Mouse (Mus musculus) intestine, embryonic 16.5 days (tissue): ENCODE measurements around the gene Pp2d1. TPM values are rescaled to one million over a fixed set of nuclear protein-coding genes. Genes with fewer than 3 reads are reported as not detected.
A peak's percentile ranks its signal among the peaks of the same experiment; 100 is the strongest.

Experiments
- ATAC-seq: fragments of 200-750 bp; cut with Nextera tagmentation; 2 replicates; pipeline ENCODE4 v1.8.0; 2017; ENCODE audit warnings: moderate TSS enrichment, moderate library complexity
- H3K27ac ChIP-seq: fragments of 300-500 bp; sonication (generic); 2 replicates; pipeline ENCODE4 v1.5.1; 2014; ENCODE audit warnings: mild to moderate bottlenecking, low read length
- H3K27me3 ChIP-seq: fragments of 300-500 bp; sonication (generic); replicated peaks from 2 replicates; pipeline ENCODE4 v1.6.1; 2014; ENCODE audit warnings: low read length, control low read depth, mixed read lengths; ENCODE audit not compliant: control insufficient read depth, insufficient read depth
- H3K36me3 ChIP-seq: fragments of 300-500 bp; sonication (generic); 2 replicates; pipeline ENCODE4 v1.6.1; 2014; ENCODE audit warnings: low read length, control low read depth; ENCODE audit not compliant: control insufficient read depth, insufficient read depth
- H3K4me1 ChIP-seq: fragments of 300-500 bp; sonication (generic); 2 replicates; pipeline ENCODE4 v1.6.1; 2014; ENCODE audit warnings: low read length, control low read depth, mixed read lengths; ENCODE audit not compliant: control insufficient read depth, insufficient read depth
- H3K4me2 ChIP-seq: fragments of 300-500 bp; sonication (generic); 2 replicates; pipeline ENCODE4 v1.6.1; 2014; ENCODE audit warnings: low read depth, low read length, control low read depth
- H3K4me3 ChIP-seq: fragments of 300-500 bp; sonication (generic); 2 replicates; pipeline ENCODE4 v1.5.1; 2014; ENCODE audit warnings: mild to moderate bottlenecking, low read length
- H3K9ac ChIP-seq: fragments of 300-500 bp; sonication (generic); 2 replicates; pipeline ENCODE4 v1.6.1; 2014; ENCODE audit warnings: low read depth, low read length
- H3K9me3 ChIP-seq: fragments of 300-500 bp; sonication (generic); 2 replicates; pipeline ENCODE4 v1.6.1; 2016; ENCODE audit warnings: low read length, control low read depth; ENCODE audit not compliant: control insufficient read depth
- WGBS: fragments of 180-500 bp; shearing (Covaris S2); extraction: QIAGEN DNeasy Blood & Tissue Kit; methylation state at CpG from one replicate; pipeline ENCODE4 v1.1.7; 2014; 5-methylcytosine and 5-hydroxymethylcytosine counted together
- polyA plus RNA-seq: library from polyadenylated mRNA; unstranded; fragments of >200 nt; fragmentation: Nextera tagmentation; extraction: Ambion mirVana; gene quantifications from 2 replicates; pipeline ENCODE4 v1.2.1, GENCODE M21; 2015

Gene Pp2d1
- polyA plus RNA-seq, 1 experiment from 2014 or later, result 0.16 TPM

DNA sequence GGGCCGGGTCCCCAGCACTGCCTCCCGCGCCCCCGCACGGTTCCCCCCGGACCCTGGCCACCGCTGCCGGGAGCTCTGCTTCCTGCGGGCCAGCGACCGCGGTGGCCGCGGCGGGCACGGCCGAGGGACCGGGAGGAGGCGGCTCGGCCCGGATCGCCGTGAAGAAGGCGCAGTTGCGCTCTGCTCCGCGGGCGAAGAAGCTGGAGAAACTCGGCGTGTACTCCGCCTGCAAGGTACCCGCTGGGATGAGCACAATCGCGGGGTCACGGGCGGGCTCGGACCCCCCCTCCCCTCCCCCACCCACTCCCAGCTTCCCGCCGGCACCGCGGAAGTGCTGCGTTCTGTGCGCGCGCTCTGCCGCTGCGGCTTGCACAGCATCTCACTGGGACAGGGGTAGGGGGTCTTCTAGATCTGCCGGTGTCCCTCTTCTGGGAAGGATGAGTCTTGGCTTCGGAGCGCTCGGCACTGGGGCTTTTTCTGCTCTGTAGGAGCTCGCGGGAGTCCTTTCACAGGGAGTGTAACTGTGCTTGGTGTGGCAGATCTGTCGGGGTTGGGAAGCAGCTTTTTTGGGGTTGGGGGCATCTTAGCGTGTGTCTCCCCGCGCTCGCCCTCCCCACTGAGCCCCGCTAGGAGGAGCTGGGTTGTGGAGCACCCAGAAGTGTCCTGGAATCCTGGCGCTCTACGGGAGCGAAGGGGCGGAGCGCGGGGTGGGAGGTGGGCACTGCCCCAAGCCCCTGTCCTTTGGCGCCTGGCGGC, 28.3 kb upstream of the Pp2d1 start:
- H3K4me3 ChIP-seq, result peak overlapping the region; percentile 90
- no peaks in the 10 kb centered on the region for H3K27me3 ChIP-seq
- peak overlapping the region; percentile 83 for H3K4me2 ChIP-seq
- no peaks in the 10 kb centered on the region for H3K9me3 ChIP-seq
- H3K27ac ChIP-seq, result peak overlapping the region; percentile 95
- H3K4me1 ChIP-seq, result peaks cover 26% of the 10 kb centered on the region
- no peaks in the 10 kb centered on the region for H3K36me3 ChIP-seq
- 0% methylated on average over 65 of the region's 67 CpGs for WGBS
- peak; percentile 58 for ATAC-seq
- peak overlapping the region; percentile 90 for H3K9ac ChIP-seq

DNA sequence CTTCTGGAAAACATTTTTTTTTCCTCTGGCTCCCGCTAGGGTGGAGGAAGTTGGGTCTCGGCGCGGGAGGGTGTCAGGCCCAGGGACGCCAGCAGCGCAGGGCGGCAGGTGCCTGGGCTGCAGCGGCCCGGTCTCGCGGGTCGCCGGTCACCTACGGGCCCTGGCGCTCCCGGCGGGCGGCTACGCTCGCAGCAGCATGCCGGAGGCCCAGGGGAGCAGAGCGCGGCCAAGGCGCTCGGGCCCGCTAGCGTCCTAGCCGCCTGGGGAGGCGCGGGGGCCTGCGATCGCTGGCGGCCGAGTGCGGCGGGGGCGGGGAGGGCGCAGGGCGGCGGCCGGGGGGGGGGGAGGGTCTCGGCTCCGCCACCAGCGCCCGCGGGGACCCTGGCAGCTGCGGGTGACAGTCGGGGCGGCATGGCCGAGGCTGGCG, 27.7 kb upstream of the Pp2d1 start:
- peak overlapping the region; percentile 83 for H3K4me2 ChIP-seq
- WGBS, result 0% methylated on average over 24 of the region's 51 CpGs

DNA sequence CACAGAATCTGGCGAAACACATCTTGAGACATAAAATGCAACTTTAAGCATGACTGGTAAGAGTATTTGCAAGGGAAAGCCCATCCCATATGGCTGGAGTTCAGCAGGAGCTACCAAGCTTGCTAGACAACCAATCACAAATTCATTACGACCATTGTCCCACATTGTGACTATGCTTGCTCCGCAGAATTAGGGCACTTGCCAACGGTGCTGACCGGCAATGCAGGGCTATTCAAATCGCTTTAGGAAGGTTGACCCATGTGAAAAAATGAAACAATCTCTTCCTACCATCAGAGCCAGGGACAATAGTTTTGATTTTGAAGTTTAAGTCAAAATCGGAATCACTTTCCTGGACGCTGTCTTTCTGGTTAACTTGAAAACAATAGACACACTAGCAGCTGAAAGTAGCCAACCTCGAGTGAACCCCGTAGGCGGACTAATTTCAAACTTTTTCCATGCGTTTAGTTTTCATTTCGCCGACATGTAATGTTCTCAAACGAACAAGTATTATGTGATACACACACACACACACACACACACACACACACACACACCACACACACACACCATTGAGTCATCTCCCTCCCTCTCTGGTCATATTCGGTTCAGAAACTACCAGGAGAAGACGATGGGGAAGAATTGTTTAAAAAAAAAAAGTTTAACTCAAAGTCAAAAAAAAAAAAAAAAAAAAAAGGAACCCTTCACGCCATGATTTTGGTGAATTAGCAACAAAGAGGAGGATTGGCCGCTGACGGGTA, 27.1 kb upstream of the Pp2d1 start, which contains the start of gene Kat2b:
Gene Kat2b (plus strand): TSS at position 701 of the 758 bp plus-strand sequence.
- H3K4me1 ChIP-seq, result peaks cover 26% of the 10 kb centered on the region
- no peak for ATAC-seq
- peak within 1 kb of the TSS; percentile 90 for H3K9ac ChIP-seq
- H3K36me3 ChIP-seq, result no peaks in the 10 kb centered on the region
- peak within 1 kb of the TSS; percentile 90 for H3K4me3 ChIP-seq
- H3K27ac ChIP-seq, result peak within 1 kb of the TSS; percentile 95
- H3K27me3 ChIP-seq, result no peaks in the 10 kb centered on the region
- 4% methylated on average over 20 of the region's 20 CpGs for WGBS
- no peaks in the 10 kb centered on the region for H3K9me3 ChIP-seq
- peak within 1 kb of the TSS; percentile 83 for H3K4me2 ChIP-seq

More for the DNA sequence above, 27.7 kb upstream of the Pp2d1 start:
- Histone ChIP-seq H3K4me1 (peaks cover 26% of the 10 kb centered on the region), H3K27me3 (no peaks in the 10 kb centered on the region), H3K4me3 (peak overlapping the region; percentile 90), H3K36me3 (no peaks in the 10 kb centered on the region), H3K9ac (peak overlapping the region; percentile 90), H3K9me3 (no peaks in the 10 kb centered on the region), H3K27ac (peak overlapping the region; percentile 95)
- peak; percentile 75 for ATAC-seq

DNA sequence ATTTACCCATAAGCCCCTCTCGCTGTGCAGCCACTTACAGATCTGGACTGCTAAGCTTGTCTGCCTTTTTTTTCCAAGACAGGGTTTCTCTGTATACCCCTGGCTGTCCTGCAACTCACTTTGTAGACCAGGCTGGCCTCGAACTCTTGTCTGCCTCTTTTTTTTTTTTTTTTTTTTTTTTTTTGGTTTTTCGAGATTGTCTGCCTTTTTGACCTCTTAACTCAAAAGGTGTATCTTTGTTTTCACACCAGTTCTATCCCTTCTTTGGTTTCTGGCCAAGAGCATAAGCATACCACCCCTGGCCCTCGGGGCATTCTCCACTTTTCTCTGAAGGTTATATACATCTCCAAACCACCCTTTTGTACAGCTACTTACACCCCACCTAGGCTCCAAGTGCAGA, 25.6 kb upstream of the Pp2d1 start:
- H3K27me3 ChIP-seq, result no peaks in the 10 kb centered on the region
- H3K4me2 ChIP-seq, result no peak overlapping the region
- H3K9me3 ChIP-seq, result no peaks in the 10 kb centered on the region
- no peak overlapping the region for H3K9ac ChIP-seq
- H3K27ac ChIP-seq, result no peak overlapping the region
- H3K36me3 ChIP-seq, result no peaks in the 10 kb centered on the region
- peaks cover 19% of the 10 kb centered on the region for H3K4me1 ChIP-seq
- WGBS, result 83% methylated on average over 4 of the region's 4 CpGs
- ATAC-seq, result no peak
- no peak overlapping the region for H3K4me3 ChIP-seq

DNA sequence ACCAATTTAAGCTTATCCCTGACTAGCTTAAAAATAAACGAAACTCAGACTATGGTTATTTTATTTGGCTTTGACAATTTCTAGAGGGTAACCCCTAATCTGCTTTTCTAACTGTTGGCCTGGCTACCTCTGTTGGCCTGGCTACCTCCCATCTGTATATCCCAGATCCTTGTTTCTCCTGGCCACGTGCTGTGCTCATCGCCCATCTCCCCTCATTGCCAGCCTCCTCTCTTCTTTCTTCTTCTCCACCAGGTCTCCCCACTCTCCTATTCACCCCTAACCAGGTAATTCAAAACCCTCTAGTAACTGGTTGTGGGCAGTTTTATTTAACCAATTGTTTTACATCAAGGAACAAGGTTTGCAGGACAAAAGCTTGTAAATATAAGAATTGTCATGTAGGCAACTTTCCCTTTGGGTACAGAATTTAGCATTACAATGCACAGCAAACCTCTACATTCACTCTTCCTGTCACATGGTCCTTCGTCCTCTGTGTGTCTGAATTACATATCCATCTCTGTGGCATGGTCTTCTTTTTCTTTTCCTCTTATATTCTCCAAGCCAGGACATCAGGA, 22.3 kb upstream of the Pp2d1 start:
- Histone ChIP-seq H3K4me1 (peaks cover 5% of the 10 kb centered on the region; the same call in 1 of the 2 replicates), H3K4me2 (no peak overlapping the region), H3K4me3 (no peak overlapping the region), H3K36me3 (no peaks in the 10 kb centered on the region), H3K9me3 (no peaks in the 10 kb centered on the region), H3K27ac (no peak overlapping the region), H3K27me3 (no peaks in the 10 kb centered on the region), H3K9ac (no peak overlapping the region)
- ATAC-seq, result no peak
- WGBS, result 82% methylated on average over 4 of the region's 4 CpGs

DNA sequence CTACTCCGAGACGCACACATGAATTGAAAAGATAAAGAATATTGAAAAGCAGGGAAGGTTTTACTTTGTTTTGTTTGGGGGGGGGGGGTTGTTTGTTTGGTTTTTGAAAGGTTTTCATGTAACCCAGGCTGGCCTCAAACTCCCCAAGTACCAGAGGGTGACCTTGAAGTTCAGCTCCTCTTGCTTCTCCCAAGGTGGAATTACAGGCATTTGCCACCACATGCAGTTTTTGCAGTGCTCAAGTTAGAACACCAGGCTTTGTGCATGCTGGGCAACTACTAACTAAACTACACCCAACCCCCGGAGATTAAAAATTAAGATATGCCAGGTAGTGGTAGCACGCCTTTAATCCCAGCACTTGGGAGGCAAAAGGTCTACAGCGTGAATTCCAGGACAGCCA, 20.4 kb upstream of the Pp2d1 start:
- whole genome bisulfite sequencing, result 88% methylated on average over 5 of the region's 5 CpGs
- H3K27ac ChIP-seq, result no peak overlapping the region
- H3K36me3 ChIP-seq, result no peaks in the 10 kb centered on the region
- H3K9me3 ChIP-seq, result no peaks in the 10 kb centered on the region
- no peak overlapping the region for H3K4me3 ChIP-seq
- ATAC-seq, result no peak
- no peak overlapping the region for H3K4me2 ChIP-seq
- H3K4me1 ChIP-seq, result no peaks in the 10 kb centered on the region
- H3K9ac ChIP-seq, result no peak overlapping the region
- H3K27me3 ChIP-seq, result no peaks in the 10 kb centered on the region

DNA sequence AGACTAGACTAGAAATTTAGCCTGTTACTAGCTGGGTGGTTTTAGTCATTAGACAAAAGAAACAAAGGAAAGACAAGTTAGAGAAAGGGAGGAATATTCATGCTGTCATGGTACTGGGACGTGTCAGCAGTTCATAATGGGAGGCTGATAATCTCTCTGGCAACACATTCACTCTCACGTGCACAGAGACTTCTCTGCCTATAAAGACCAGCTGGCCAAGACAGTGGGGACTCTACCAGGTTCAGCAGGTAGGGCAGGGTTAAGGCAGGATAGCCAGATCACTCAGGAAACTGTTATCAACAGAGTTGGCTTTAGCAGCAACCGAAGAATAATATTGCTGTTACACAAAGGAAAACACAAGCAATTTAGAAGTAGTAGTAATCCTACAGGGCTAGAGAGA, 18.2 kb upstream of the Pp2d1 start:
- Histone ChIP-seq H3K4me1 (no peaks in the 10 kb centered on the region), H3K27me3 (no peaks in the 10 kb centered on the region), H3K9me3 (no peaks in the 10 kb centered on the region), H3K27ac (no peak overlapping the region), H3K4me3 (no peak overlapping the region), H3K36me3 (no peaks in the 10 kb centered on the region), H3K4me2 (no peak overlapping the region), H3K9ac (no peak overlapping the region)
- no peak for ATAC-seq
- WGBS, result 61% methylated on average over 3 of the region's 3 CpGs

DNA sequence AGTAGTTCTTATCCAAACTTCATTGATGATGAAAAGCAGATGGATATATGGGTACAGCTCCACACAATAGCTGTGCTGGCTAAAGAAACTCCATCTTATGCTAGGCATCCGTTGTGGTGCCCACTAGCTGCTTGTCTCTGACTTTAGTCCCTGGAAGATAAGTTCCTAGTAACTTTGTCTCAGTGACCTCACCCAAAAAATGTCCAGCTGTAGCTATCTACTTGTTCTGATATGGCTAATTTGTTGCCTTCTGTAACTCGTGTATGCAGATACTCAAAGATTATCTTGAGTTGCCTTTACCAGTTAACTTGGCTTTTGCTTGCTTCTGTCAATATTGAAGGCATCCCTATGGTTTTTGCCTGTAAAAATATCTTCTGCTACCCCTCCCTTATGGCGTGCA, 15.6 kb upstream of the Pp2d1 start:
- no peak overlapping the region for H3K4me3 ChIP-seq
- no peaks in the 10 kb centered on the region for H3K27me3 ChIP-seq
- no peak overlapping the region for H3K27ac ChIP-seq
- H3K9me3 ChIP-seq, result peaks cover 5% of the 10 kb centered on the region
- no peaks in the 10 kb centered on the region for H3K4me1 ChIP-seq
- 74% methylated on average over 3 of the region's 3 CpGs for WGBS
- no peak for ATAC-seq
- no peak overlapping the region for H3K4me2 ChIP-seq
- H3K9ac ChIP-seq, result no peak overlapping the region
- no peaks in the 10 kb centered on the region for H3K36me3 ChIP-seq

DNA sequence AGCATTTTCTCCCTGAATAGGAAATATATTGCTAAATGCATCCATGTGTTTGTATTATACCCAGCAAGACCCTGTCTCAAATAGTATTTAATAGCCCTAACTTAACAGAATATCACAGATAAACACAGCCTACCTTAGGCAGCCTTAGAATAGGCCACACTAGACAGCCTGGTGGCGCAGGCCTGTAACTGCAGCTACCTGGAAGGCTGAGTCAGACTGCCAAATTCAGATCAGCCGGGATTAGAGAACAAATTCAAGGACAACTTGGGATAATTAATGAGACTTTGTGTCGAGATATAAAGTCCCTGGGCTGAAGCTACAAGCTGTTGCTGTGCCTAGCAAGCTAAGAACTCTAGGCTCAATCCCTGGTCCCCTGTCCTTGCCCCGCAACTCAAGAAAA, 14.8 kb upstream of the Pp2d1 start:
- Histone ChIP-seq H3K9me3 (peaks cover 5% of the 10 kb centered on the region), H3K27ac (no peak overlapping the region), H3K27me3 (no peaks in the 10 kb centered on the region), H3K4me3 (no peak overlapping the region), H3K4me1 (no peaks in the 10 kb centered on the region), H3K9ac (no peak overlapping the region), H3K36me3 (no peaks in the 10 kb centered on the region), H3K4me2 (no peak overlapping the region)
- 68% methylated on average over 4 of the region's 4 CpGs for WGBS
- no peak for ATAC-seq
